11 mouse cellular contexts compared by ENCODE assay signal in the genomic region with DNA sequence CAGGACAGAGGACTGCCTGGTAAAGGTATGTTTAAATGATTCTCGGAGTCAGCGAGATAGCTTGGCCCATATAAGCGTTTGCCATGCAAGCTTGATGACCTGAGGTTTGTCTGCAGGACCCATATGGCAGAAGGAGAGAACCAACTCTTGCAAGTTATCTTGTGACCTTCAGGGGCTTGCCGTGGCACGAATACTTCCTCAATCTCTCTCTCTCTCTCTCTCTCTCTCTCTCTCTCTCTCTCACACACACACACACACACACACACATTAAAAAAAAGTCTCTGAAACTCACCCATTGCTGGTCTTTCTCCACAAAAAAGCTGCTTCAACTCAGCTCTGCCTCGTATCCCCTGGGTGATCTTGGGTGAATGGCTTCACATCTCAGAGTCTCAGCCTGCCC. TPM values are rescaled to one million over a fixed set of nuclear protein-coding genes. Genes with fewer than 3 reads are reported as not detected.
A peak's percentile ranks its signal among the peaks of the same experiment; 100 is the strongest.
DNase-seq lines count a peak whose midpoint lies in the region; ATAC-seq and TF ChIP-seq lines count a peak whose summit lies in the region.
"Had no signal": no experiment of that assay in that cellular context is flagged by ENCODE, and none has a peak within 500 bp of the region (broad histone marks: within the 10 kb centered on the region; RNA-seq: fewer than 3 reads in every experiment).

No protein-coding gene starts in this region.

- peaks cover 17% of the 10 kb centered on the region for H3K4me1 ChIP-seq in testis, adult 2 months (ENCODE audit: control insufficient read depth, insufficient read depth, low read length)
- peaks cover 48% of the 10 kb centered on the region for H3K4me1 ChIP-seq in forebrain, embryonic 10.5 days
- peaks cover 36% of the 10 kb centered on the region for H3K4me1 ChIP-seq in limb, embryonic 10.5 days

- DNase-seq in testis, postnatal 14 days (ENCODE audit: low spot score): no peak
- no peak for DNase-seq in forebrain, embryonic 10.5 days (ENCODE audit: extremely low spot score, low spot score)
- no peak for DNase-seq in limb, embryonic 10.5 days (ENCODE audit: low spot score)
- DNase-seq in cerebellum, adult 18-20 months: no peak
- DNase-seq in cerebellum, adult 9-10 months: no peak
- DNase-seq: cerebellum, postnatal 36 days; kidney, postnatal 25 days had no signal

- no peaks in the 10 kb centered on the region for H3K27me3 ChIP-seq in testis, adult 2 months (ENCODE audit: control insufficient read depth, insufficient read depth, low read length)
- H3K27me3 ChIP-seq in forebrain, embryonic 10.5 days (ENCODE audit: poor library complexity, severe bottlenecking): no peaks in the 10 kb centered on the region
- no peaks in the 10 kb centered on the region for H3K27me3 ChIP-seq in limb, embryonic 10.5 days (ENCODE audit: low read depth, poor library complexity, severe bottlenecking)

- peak overlapping the region; percentile 63 for H3K4me3 ChIP-seq in testis, adult 2 months (ENCODE audit: control insufficient read depth, low read depth, low read length)
- H3K4me3 ChIP-seq in forebrain, embryonic 10.5 days: peak overlapping the region; percentile 56; the same call in 1 of the 2 replicates
- H3K4me3 ChIP-seq in limb, embryonic 10.5 days: peak overlapping the region; percentile 51; the same call in 1 of the 2 replicates

- TF ChIP-seq CTCF in testis, adult 2 months (IDR thresholded peaks at IDR 0.05; ENCODE audit: control insufficient read depth, insufficient read depth, insufficient replicate concordance, low read depth, low read length): no peak

- no peak for TF ChIP-seq POLR2A in testis, adult 2 months (IDR thresholded peaks at IDR 0.05; ENCODE audit: control insufficient read depth, low read depth, low read length)

- no peaks in the 10 kb centered on the region; the same call in 1 of the 2 replicates for H3K36me3 ChIP-seq in testis, adult 2 months (ENCODE audit: control insufficient read depth, insufficient read depth, low read length)
- H3K36me3 ChIP-seq in forebrain, embryonic 10.5 days (replicated peaks): peaks cover 2% of the 10 kb centered on the region
- H3K36me3 ChIP-seq in limb, embryonic 10.5 days: peaks cover under 1% of the 10 kb centered on the region

- H3K27ac ChIP-seq in testis, adult 2 months (ENCODE audit: control insufficient read depth, insufficient read depth, low read depth, low read length): no peak overlapping the region
- H3K27ac ChIP-seq in forebrain, embryonic 10.5 days: no peak overlapping the region
- H3K27ac ChIP-seq in limb, embryonic 10.5 days: no peak overlapping the region; the same call in 1 of the 2 replicates

- ATAC-seq in monocyte, adult 5-6 weeks (replicated peaks; ENCODE audit: insufficient number of reproducible peaks, low FRiP score, low TSS enrichment, poor library complexity, severe bottlenecking): no peak
- ATAC-seq: activated CD4-positive, CD25-positive, alpha-beta regulatory T cell, adult 4 months; inflammation-experienced regulatory T-cells, adult 6 months had no signal

- 64% methylated on average over 6 of the region's 6 CpGs for WGBS in forebrain, embryonic 10.5 days
- WGBS in limb, embryonic 10.5 days: 62% methylated on average over 6 of the region's 6 CpGs

- peaks cover under 1% of the 10 kb centered on the region; the same call in 1 of the 2 replicates for H3K9me3 ChIP-seq in forebrain, embryonic 10.5 days
- no peaks in the 10 kb centered on the region for H3K9me3 ChIP-seq in limb, embryonic 10.5 days (replicated peaks)

RNA-seq across cellular contexts. Expression of gene Cacng8, which starts 1.6 kb away (rescaled TPM):
- 10.9 and 13.1 TPM in 2 replicates for polyA plus RNA-seq in testis, adult 2 months (2012; rRNA removed)
- polyA plus RNA-seq in forebrain, embryonic 10.5 days (2016; fragmentation: Nextera tagmentation; extraction: Ambion mirVana): 6.7 and 7.1 TPM in 2 replicates
- 3.3 and 8.3 TPM in 2 replicates for polyA plus RNA-seq in limb, embryonic 10.5 days (2016; fragmentation: Nextera tagmentation; extraction: Ambion mirVana)
- not detected in 3 replicates for total RNA-seq in monocyte, adult 5-6 weeks (2017)
- polyA plus RNA-seq: activated CD4-positive, CD25-positive, alpha-beta regulatory T cell, adult 4 months; inflammation-experienced regulatory T-cells, adult 6 months had no signal

RNA-seq across cellular contexts. Expression of gene Cacng6, which starts 35.1 kb away (rescaled TPM):
- 0.05 and 0.11 TPM in 2 replicates for polyA plus RNA-seq in testis, adult 2 months (2012; rRNA removed)
- 0.22 and 0.27 TPM in 2 replicates for polyA plus RNA-seq in forebrain, embryonic 10.5 days (2016; fragmentation: Nextera tagmentation; extraction: Ambion mirVana)
- polyA plus RNA-seq in limb, embryonic 10.5 days (2016; fragmentation: Nextera tagmentation; extraction: Ambion mirVana): 0.26 TPM in 1 of 2 replicates, not detected in the other
- not detected in 3 replicates for total RNA-seq in monocyte, adult 5-6 weeks (2017)
- polyA plus RNA-seq: activated CD4-positive, CD25-positive, alpha-beta regulatory T cell, adult 4 months; inflammation-experienced regulatory T-cells, adult 6 months had no signal

RNA-seq across cellular contexts. Expression of gene Cacng7, which starts 56.1 kb away (rescaled TPM):
- 1.9 and 2.1 TPM in 2 replicates for polyA plus RNA-seq in testis, adult 2 months (2012; rRNA removed)
- 1.7 and 2.2 TPM in 2 replicates for polyA plus RNA-seq in forebrain, embryonic 10.5 days (2016; fragmentation: Nextera tagmentation; extraction: Ambion mirVana)
- polyA plus RNA-seq in limb, embryonic 10.5 days (2016; fragmentation: Nextera tagmentation; extraction: Ambion mirVana): 0.67 and 2.4 TPM in 2 replicates
- total RNA-seq in monocyte, adult 5-6 weeks (2017): not detected in 3 replicates
- polyA plus RNA-seq: activated CD4-positive, CD25-positive, alpha-beta regulatory T cell, adult 4 months; inflammation-experienced regulatory T-cells, adult 6 months had no signal
